ENCODE assay signal across 8 mouse cellular contexts in the genomic region with DNA sequence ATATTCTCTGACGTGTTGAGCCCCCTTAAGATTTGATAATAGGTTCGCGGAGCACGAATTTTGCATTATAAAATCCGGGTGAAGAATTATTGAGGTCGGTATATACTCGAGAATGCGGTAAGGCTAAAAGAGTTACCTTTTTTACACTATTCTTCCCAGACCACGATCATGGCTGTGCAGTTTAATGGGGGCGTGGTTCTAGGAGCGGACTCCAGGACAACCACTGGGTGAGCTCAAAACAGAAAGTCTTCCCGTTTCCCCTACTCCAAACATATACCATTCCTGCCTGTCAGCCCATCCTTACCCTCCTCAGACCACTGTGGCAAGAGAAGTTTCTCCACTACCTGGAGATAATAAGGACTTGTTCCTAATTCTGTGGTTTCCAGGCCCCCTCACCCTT. TPM values are rescaled to one million over a fixed set of nuclear protein-coding genes. Genes with fewer than 3 reads are reported as not detected.
DNase-seq lines count a peak whose midpoint lies in the region; ATAC-seq and TF ChIP-seq lines count a peak whose summit lies in the region.

No protein-coding gene starts in this region.

- no peak for DNase-seq in spleen, adult 2 months (ENCODE audit: low read depth in 1 of 2, low spot score in 2 of 2)
- DNase-seq in spleen, postnatal 14 days (ENCODE audit: low spot score in 2 of 2): no peak
- no peak for DNase-seq in adrenal gland, postnatal 4 days (ENCODE audit: low spot score in 2 of 2)
- no peak for DNase-seq in right cerebral cortex, postnatal 10 days (ENCODE audit: low spot score in 2 of 2)
- no peak for DNase-seq in left cerebral cortex, adult 8-10 months (ENCODE audit: low spot score in 2 of 2)

- peak overlapping the region; percentile 72 for H3K9ac ChIP-seq in limb, embryonic 12.5 days (replicated peaks)
- H3K9ac ChIP-seq in stomach, embryonic 15.5 days: peak overlapping the region; percentile 56; the same call in 1 of the 2 replicates

- H3K36me3 ChIP-seq in spleen, adult 2 months (ENCODE audit: control insufficient read depth, insufficient read depth, low read length): peaks cover 17% of the 10 kb centered on the region
- H3K36me3 ChIP-seq in limb, embryonic 12.5 days: peaks cover 32% of the 10 kb centered on the region
- peaks cover 22% of the 10 kb centered on the region for H3K36me3 ChIP-seq in stomach, embryonic 15.5 days

- H3K9me3 ChIP-seq in limb, embryonic 12.5 days: no peaks in the 10 kb centered on the region
- H3K9me3 ChIP-seq in stomach, embryonic 15.5 days: no peaks in the 10 kb centered on the region

- TF ChIP-seq CTCF in spleen, adult 2 months (IDR thresholded peaks at IDR 0.05; ENCODE audit: extremely low read depth, insufficient read depth, insufficient read length, insufficient replicate concordance): no peak
- no peak for TF ChIP-seq CTCF in embryonic fibroblast, embryonic 13.5 days (IDR thresholded peaks at IDR 0.05; ENCODE audit: borderline replicate concordance, insufficient read depth, low read length)

- peak overlapping the region; percentile 76 for H3K4me2 ChIP-seq in limb, embryonic 12.5 days
- peak overlapping the region; percentile 74 for H3K4me2 ChIP-seq in stomach, embryonic 15.5 days

- ATAC-seq in limb, embryonic 12.5 days (ENCODE audit: insufficient number of reproducible peaks, insufficient read depth, low FRiP score, low TSS enrichment, low read depth): 0 out of 2 replicates have a peak, but pooled peaks have one; percentile 15
- no peak for ATAC-seq in stomach, embryonic 15.5 days (ENCODE audit: insufficient read depth, low FRiP score, low read depth)

- H3K4me3 ChIP-seq in spleen, adult 2 months (ENCODE audit: extremely low read depth, insufficient read depth, insufficient read length): peak overlapping the region; percentile 96
- H3K4me3 ChIP-seq in embryonic fibroblast, embryonic 13.5 days (ENCODE audit: insufficient read depth, low read length): peak overlapping the region; percentile 97
- H3K4me3 ChIP-seq in limb, embryonic 12.5 days (replicated peaks): peak overlapping the region; percentile 71
- H3K4me3 ChIP-seq in stomach, embryonic 15.5 days (replicated peaks): peak overlapping the region; percentile 75

- no peaks in the 10 kb centered on the region for H3K4me1 ChIP-seq in spleen, adult 2 months (ENCODE audit: control insufficient read depth, insufficient read depth, insufficient read length)
- 0 out of 2 replicates have a peak, but pooled peaks cover 5% of the 10 kb centered on the region for H3K4me1 ChIP-seq in embryonic fibroblast, embryonic 13.5 days (ENCODE audit: control insufficient read depth, insufficient read depth, low read length)
- H3K4me1 ChIP-seq in limb, embryonic 12.5 days (replicated peaks): peaks cover 8% of the 10 kb centered on the region
- H3K4me1 ChIP-seq in stomach, embryonic 15.5 days: peaks cover 11% of the 10 kb centered on the region

- 4% methylated on average over 12 of the region's 12 CpGs for WGBS in spleen, adult 2 months
- 2% methylated on average over 12 of the region's 12 CpGs for WGBS in limb, embryonic 12.5 days
- 4% methylated on average over 12 of the region's 12 CpGs for WGBS in stomach, embryonic 15.5 days

- H3K27ac ChIP-seq in spleen, adult 2 months (ENCODE audit: insufficient read depth, low read length): no peak overlapping the region
- no peak overlapping the region for H3K27ac ChIP-seq in embryonic fibroblast, embryonic 13.5 days (ENCODE audit: insufficient read depth, low read length)
- peak overlapping the region; percentile 41; the same call in 1 of the 2 replicates for H3K27ac ChIP-seq in limb, embryonic 12.5 days
- H3K27ac ChIP-seq in stomach, embryonic 15.5 days: no peak overlapping the region

- H3K27me3 ChIP-seq in spleen, adult 2 months (ENCODE audit: control insufficient read depth, insufficient read depth, low read length): no peaks in the 10 kb centered on the region
- H3K27me3 ChIP-seq in limb, embryonic 12.5 days: no peaks in the 10 kb centered on the region
- H3K27me3 ChIP-seq in stomach, embryonic 15.5 days (replicated peaks): no peaks in the 10 kb centered on the region

- TF ChIP-seq POLR2A in spleen, adult 2 months (IDR thresholded peaks at IDR 0.05; ENCODE audit: low read depth, low read length): no peak
- TF ChIP-seq POLR2A in embryonic fibroblast, embryonic 13.5 days (IDR thresholded peaks at IDR 0.05; ENCODE audit: low read depth, low read length): no peak

RNA-seq across cellular contexts. Expression of a gene that starts 0.6 kb away (rescaled TPM):
- 125 and 155 TPM in 2 replicates for polyA plus RNA-seq in spleen, adult 2 months (2012; rRNA removed)
- 162 and 177 TPM in 2 replicates for polyA plus RNA-seq in embryonic fibroblast, embryonic 13.5 days (2011; ENCODE audit: insufficient read length, low read depth, missing spikeins)
- 857 and 867 TPM in 2 replicates for polyA plus RNA-seq in limb, embryonic 12.5 days (2016; fragmentation: Nextera tagmentation; extraction: Ambion mirVana)
- polyA plus RNA-seq in stomach, embryonic 15.5 days (2015; fragmentation: Nextera tagmentation; extraction: Ambion mirVana): 689 and 690 TPM in 2 replicates
- total RNA-seq in adrenal gland, postnatal 4 days (2021): 100 to 1,000 TPM; 289 to 310 TPM
- 100 to 1,000 TPM; 187 to 213 (median 191) TPM for total RNA-seq in left cerebral cortex, adult 8-10 months (2022)

RNA-seq across cellular contexts. Expression of a gene that starts 6.7 kb away (rescaled TPM):
- polyA plus RNA-seq in spleen, adult 2 months (2012; rRNA removed): 0.18 TPM in 1 of 2 replicates, not detected in the other
- polyA plus RNA-seq in embryonic fibroblast, embryonic 13.5 days (2011; ENCODE audit: insufficient read length, low read depth, missing spikeins): not detected in 2 replicates
- 0.37 and 0.68 TPM in 2 replicates for polyA plus RNA-seq in limb, embryonic 12.5 days (2016; fragmentation: Nextera tagmentation; extraction: Ambion mirVana)
- 2.1 and 3.3 TPM in 2 replicates for polyA plus RNA-seq in stomach, embryonic 15.5 days (2015; fragmentation: Nextera tagmentation; extraction: Ambion mirVana)
- total RNA-seq in adrenal gland, postnatal 4 days (2021): 1 to 10 TPM in 1 of 2 experiments, not detected in 1; 5.0 TPM
- not detected for total RNA-seq in left cerebral cortex, adult 8-10 months (2022)

RNA-seq across cellular contexts. Expression of a gene that starts 7.0 kb away (rescaled TPM):
- polyA plus RNA-seq in spleen, adult 2 months (2012; rRNA removed): not detected in 2 replicates
- polyA plus RNA-seq in embryonic fibroblast, embryonic 13.5 days (2011; ENCODE audit: insufficient read length, low read depth, missing spikeins): not detected in 2 replicates
- polyA plus RNA-seq in limb, embryonic 12.5 days (2016; fragmentation: Nextera tagmentation; extraction: Ambion mirVana): not detected in 2 replicates
- polyA plus RNA-seq in stomach, embryonic 15.5 days (2015; fragmentation: Nextera tagmentation; extraction: Ambion mirVana): not detected in 2 replicates
- not detected for total RNA-seq in adrenal gland, postnatal 4 days (2021)
- total RNA-seq in left cerebral cortex, adult 8-10 months (2022): not detected

RNA-seq across cellular contexts. Expression of a gene that starts 11.3 kb away (rescaled TPM):
- polyA plus RNA-seq in spleen, adult 2 months (2012; rRNA removed): 0.25 and 0.32 TPM in 2 replicates
- 0.79 TPM in 1 of 2 replicates, not detected in the other for polyA plus RNA-seq in embryonic fibroblast, embryonic 13.5 days (2011; ENCODE audit: insufficient read length, low read depth, missing spikeins)
- polyA plus RNA-seq in limb, embryonic 12.5 days (2016; fragmentation: Nextera tagmentation; extraction: Ambion mirVana): 0.66 TPM in 1 of 2 replicates, not detected in the other
- polyA plus RNA-seq in stomach, embryonic 15.5 days (2015; fragmentation: Nextera tagmentation; extraction: Ambion mirVana): 0.62 TPM in 1 of 2 replicates, not detected in the other
- total RNA-seq in adrenal gland, postnatal 4 days (2021): under 1 TPM; 0.51 to 0.64 TPM
- total RNA-seq in left cerebral cortex, adult 8-10 months (2022): under 1 TPM in 1 of 4 experiments, not detected in 3; 0.63 TPM

RNA-seq across cellular contexts. Expression of a gene that starts 14.1 kb away (rescaled TPM):
- 12.3 and 13.9 TPM in 2 replicates for polyA plus RNA-seq in spleen, adult 2 months (2012; rRNA removed)
- polyA plus RNA-seq in embryonic fibroblast, embryonic 13.5 days (2011; ENCODE audit: insufficient read length, low read depth, missing spikeins): 19.7 and 23.3 TPM in 2 replicates
- polyA plus RNA-seq in limb, embryonic 12.5 days (2016; fragmentation: Nextera tagmentation; extraction: Ambion mirVana): 4.4 and 4.5 TPM in 2 replicates
- polyA plus RNA-seq in stomach, embryonic 15.5 days (2015; fragmentation: Nextera tagmentation; extraction: Ambion mirVana): 12.9 and 13.7 TPM in 2 replicates
- total RNA-seq in adrenal gland, postnatal 4 days (2021): 10 to 100 TPM; 11.8 to 15.4 TPM
- 10 to 100 TPM; 15.7 to 20.4 (median 19.4) TPM for total RNA-seq in left cerebral cortex, adult 8-10 months (2022)
